Mouse (Mus musculus): Measurements from ENCODE around the gene Srrm4. TPM values are rescaled to one million over a fixed set of nuclear protein-coding genes. Genes with fewer than 3 reads are reported as not detected.

Gene Srrm4
- total RNA-seq, 2 experiments from 2014 or later, result 0.05 to 0.21 TPM

DNA sequence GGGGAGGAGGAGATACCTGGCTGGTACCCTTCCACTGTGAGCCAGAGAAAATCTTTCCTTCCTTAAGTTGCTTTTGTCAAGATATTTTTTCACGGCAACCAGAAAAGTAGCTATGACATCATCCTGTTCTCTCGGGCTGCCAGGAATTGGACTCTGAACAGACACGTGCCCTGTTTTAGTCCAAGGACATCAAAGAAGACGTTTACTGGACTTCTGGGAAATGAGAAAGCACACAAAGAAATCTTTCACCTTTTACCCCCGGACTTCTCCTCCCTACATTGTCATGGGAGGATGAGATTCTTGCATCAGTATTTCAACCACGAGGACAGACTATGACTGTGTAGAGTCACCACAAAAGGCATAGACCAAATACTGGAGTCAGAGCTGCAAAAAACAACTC is 183.7 kb downstream of the Srrm4 start:
- no peak for DNase-seq (ENCODE audit: low spot score)

DNA sequence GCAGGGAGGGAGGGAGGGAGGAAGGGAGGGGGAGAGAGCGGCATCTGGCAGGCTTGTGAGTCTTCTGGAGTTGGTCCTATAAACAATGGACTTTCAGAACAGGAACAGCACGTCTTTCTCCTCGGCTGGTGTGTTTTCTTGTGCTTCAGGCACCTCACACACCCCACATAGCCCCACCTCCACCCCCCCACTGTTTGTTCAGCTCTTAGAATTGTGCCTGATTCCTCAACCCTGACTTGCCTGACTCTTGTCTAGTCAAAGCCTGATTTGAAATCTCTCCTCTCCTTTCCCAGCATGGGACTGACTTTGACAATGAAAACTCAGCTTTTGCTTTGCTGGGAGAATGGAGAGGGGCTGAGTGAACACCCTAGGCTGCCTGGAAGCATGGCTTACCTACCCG is 184.3 kb downstream of the Srrm4 start:
- DNase-seq (ENCODE audit: low spot score), result no peak

DNA sequence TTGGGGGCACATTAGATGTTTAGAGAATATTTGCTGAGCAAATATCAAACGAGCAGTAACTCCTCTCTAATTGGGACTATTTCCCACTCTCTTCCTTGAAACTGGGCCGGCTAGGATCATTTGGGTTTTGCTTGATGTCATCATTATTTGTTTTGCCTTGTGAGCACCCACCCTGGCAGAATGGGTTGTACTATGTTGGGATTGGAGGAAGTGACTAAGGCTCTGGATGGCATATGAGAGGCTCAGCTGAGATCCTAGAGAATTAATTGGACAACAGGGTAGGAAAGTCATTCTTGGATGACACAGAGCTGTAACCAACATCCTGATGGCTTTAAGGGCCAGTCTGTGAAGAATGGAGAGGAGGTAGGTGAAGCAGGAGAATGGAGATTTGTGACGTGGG is 185.1 kb downstream of the Srrm4 start:
- DNase-seq (ENCODE audit: low spot score), result no peak

DNA sequence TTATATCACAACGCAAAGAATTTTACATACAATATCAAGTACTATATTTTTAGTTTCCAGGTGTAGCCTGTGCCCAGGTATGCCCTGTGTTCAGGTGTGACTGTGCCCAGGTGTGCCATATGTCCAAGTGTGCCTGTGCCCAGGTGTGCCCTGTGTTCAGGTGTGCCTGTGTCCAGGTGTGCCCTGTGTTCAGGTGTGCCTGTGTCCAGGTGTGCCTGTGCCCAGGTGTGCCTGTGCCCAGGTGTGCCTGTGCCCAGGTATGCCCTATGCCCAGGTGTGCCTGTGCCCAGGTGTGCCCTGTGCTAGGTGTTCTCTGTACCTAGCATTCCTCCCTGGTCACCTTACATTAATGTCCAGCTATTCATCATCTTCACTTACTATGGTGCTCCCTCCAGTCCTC is 185.7 kb downstream of the Srrm4 start:
- no peak for DNase-seq (ENCODE audit: low spot score)

DNA sequence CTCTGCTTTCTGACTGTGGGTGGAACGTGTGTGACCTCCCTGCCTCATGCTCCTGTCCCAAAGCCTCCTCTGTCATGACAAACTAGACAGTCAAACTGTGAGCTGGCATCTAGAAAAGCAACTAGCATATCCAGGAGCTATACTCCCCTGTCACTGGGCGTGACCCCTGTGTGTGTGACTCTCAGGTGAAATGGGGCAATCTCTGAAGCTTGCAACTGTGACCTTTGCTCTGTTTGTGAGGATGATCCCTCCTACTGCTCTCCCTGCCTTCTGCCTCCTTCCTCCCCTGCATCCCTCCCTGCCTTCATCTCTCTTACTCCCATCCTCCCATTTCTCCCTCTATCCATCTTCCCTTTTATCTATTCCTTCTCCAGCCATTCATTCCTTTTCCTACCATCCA is 187.6 kb downstream of the Srrm4 start:
- no peak for DNase-seq (ENCODE audit: low spot score)

DNA sequence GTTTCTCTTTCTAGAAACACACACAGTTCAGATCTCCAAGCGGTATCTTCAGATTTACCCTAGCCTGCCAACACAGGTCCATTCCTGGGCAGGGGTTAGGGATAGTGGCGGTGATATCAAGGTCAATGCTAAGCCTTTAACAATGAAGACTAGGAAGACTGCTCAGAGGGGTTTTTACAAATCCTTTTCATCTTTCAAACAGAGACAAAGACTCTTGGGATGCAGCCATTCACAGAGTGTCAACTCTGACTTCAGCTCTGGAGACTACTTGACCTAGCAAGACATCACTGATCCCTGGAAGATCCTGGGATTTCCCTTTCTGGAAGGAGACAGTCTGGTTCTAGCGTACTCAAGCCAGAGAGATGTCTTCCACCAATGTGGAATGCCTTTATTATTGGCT is 190.8 kb downstream of the Srrm4 start:
- no peak for DNase-seq (ENCODE audit: low spot score)

DNA sequence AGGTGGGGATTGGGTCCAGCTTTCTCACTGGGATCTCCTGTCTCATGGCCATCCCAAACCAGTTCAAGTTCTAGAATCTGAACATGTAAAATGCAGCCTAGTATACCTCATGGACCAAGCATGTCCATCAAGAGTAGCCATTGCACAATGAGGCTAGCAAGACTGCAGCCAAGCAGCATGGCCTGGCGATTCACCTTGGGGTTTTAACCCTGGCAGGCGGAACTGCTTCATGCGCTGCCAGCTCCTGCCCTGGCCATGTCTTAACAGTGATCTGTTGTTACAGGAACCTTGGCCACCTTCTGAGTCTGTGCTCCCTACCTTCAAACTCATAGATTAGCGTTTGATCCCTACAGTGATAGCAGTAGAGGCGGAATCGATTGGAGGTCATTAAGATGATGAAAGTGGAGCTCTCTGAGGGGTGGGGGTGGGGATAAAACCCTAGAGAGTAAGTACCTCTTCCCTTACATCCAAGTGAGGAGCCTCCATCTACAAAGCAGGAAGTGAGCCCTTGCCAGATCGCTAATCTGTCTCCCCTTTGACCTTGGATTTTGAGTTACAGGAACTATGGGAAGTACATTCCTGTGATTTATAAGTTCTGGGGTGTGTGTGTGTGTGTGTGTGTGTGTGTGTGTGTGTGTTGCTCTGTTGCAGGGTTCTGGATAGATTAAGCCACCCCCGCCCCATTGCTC is 191.4 kb downstream of the Srrm4 start:
- DNase-seq (ENCODE audit: low spot score), result no peak

DNA sequence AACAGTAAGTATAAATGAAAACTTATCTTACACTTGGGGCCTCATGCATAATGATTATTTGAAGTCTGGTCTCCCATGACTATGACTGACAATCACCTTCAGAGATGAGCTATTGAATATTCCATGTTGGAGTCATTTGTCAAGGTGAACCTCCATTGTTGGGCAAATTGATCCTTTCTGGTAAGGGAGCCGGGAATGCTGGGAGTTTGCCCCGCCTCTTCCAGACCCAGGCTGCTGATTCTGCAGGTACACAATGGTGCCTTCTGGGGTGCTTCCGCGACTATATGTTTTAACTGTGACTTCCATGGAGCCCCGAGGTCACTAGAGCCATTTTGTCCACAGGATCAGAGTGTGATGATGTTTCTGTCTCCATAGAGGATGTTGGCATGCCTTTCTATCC is 195.5 kb downstream of the Srrm4 start:
- DNase-seq (ENCODE audit: low spot score), result no peak

DNA sequence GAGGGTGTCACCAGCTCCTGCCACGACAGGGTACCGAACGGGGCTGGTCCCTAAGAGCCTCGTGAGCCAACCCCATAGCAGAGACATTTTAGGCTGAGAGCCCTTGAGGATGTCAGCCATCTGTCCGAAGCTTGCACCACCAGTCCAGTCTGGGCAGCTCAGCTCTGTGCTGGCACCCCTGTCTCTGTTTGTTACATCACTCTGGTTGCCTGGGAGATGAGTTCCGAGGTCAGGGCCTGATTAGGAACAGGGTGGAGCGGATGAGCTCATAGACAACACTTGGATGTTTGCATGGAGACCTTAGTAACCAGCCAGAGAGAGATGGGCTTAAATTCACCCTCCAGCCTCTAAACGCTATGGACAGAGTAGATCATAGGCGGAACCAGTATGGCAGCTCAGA is 199.0 kb downstream of the Srrm4 start:
- DNase-seq (ENCODE audit: low spot score), result peak; percentile 72

DNA sequence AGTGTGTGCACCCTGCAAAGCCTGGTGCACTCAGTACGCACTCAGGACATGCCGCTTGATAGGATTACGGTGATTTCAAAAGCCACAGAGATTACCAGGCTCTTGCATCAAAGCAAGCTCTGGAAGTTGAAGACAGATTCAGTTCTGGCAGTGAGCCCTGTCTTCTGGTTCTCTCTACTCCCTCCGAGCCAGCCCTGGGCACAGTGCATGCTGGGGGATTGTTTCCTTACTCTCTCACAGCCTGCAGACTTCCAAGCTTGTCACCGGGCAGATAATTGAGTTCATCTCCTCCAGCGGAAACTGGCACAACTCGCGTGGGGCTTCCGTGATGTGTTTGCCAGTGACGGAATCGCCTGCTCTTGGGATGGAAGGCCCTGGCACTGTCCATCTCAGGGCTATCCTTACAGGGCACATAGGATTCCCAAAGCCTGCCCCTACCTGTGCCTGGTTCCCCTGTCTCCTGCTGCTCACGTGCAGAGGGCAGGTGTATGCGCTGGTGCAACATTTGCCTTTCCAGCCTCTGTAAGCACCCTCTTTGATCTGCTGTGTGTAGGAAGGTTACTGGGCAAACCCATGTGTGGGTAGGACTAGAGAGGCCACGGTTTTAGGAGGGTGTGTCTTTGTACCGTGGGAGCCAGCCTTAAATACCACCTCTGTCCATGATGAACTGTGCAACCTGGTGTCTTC is 201.6 kb downstream of the Srrm4 start:
- DNase-seq (ENCODE audit: low spot score), result peak; percentile 44

DNA sequence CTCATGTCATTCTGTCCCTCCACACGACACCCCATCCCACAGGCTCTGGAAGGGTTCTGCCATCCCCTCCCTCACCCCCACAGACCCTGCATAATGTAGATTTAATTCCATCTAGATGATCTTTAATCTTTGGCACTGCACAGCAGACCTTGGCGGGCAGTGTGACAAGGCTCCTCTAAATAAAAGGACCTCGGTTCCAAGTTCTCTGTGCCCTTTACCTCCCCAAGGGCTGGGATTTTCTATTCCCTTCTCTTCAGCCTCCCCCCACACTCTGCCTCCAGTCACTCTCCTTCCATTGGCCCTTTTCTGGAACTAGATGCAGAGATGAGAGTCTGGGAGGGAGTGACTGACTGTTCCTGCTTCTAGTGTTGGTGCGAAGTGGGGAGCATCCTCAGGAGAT is 202.3 kb downstream of the Srrm4 start:
- DNase-seq (ENCODE audit: low spot score), result no peak

Other genes starting within 250 kb of the Srrm4 start
- gene Hspb8, start 169.0 kb downstream of the Srrm4 start, total RNA-seq (2021), result 100 to 1,000 TPM; 232 to 400 TPM

All from gastrocnemius, adult 18-20 months (tissue).